Comparison of ENCODE assay signal across 14 mouse cellular contexts in the genomic region with DNA sequence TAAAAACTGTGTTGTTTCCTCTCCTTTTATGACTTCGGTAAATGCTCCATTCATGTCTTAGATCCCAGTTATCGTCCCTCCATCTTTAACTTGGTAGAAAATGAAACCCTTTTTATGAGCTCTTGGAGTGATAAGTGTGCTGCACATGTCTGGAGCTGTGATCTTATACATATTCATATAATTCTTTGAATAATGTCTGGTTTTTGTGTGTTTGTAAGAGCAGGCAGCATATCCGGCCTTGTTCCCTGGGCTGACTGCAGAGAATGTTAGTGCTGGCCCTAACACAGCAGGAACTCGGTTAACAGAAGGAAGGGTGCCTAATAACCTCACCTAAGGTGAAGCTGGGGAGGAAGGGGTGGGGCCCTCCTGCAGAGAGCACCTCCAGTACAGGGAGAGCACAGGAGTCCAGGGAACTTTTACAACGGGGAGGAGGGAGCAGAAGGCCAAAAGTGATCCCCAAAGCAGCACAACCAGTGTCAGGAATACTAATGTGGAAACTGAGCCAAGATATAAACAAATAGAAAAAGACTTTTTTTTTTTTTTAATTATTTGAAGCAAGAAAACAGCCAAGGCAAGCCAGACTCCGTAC. TPM values are rescaled to one million over a fixed set of nuclear protein-coding genes. Genes with fewer than 3 reads are reported as not detected.
DNase-seq lines count a peak whose midpoint lies in the region; ATAC-seq and TF ChIP-seq lines count a peak whose summit lies in the region.
"Had no signal": no experiment of that assay in that cellular context is flagged by ENCODE, and none has a peak within 500 bp of the region (broad histone marks: within the 10 kb centered on the region; RNA-seq: fewer than 3 reads in every experiment).

No protein-coding gene starts in this region.

- DNase-seq in layer of hippocampus, adult 2 months (ENCODE audit: low spot score in 2 of 2), result no peak
- no peak for DNase-seq in layer of hippocampus, adult 9-11 months
- DNase-seq in brain, embryonic 14.5 days (ENCODE audit: low read depth), result peak; percentile 67
- no peak for DNase-seq in ovary, postnatal 36 days (ENCODE audit: low spot score)
- no peak for DNase-seq in urinary bladder, postnatal 14 days (ENCODE audit: low spot score)
- DNase-seq: cerebellum, postnatal 36 days; gastrocnemius, postnatal 14 days; thymus, postnatal 36 days had no signal

- H3K4me2 ChIP-seq in forebrain, embryonic 15.5 days (replicated peaks), result peak overlapping the region; percentile 28
- no peak overlapping the region; the same call in 1 of the 2 replicates for H3K4me2 ChIP-seq in forebrain, embryonic 12.5 days
- H3K4me2 ChIP-seq in kidney, embryonic 15.5 days, result peak overlapping the region; percentile 24; the same call in 1 of the 2 replicates
- H3K4me2 ChIP-seq: liver, embryonic 15.5 days; midbrain, embryonic 12.5 days; neural tube, embryonic 13.5 days had no signal

- no peak overlapping the region for H3K9ac ChIP-seq in forebrain, embryonic 15.5 days (replicated peaks)
- H3K9ac ChIP-seq in forebrain, embryonic 12.5 days, result no peak overlapping the region
- no peak overlapping the region for H3K9ac ChIP-seq in kidney, embryonic 15.5 days
- H3K9ac ChIP-seq: liver, embryonic 15.5 days; midbrain, embryonic 12.5 days; neural tube, embryonic 13.5 days had no signal

- TF ChIP-seq CTCF in layer of hippocampus, adult 2 months (conservative IDR thresholded peaks at IDR 0.05), result no peak
- TF ChIP-seq CTCF in brain, embryonic 14.5 days (IDR thresholded peaks at IDR 0.05; ENCODE audit: borderline replicate concordance, extremely low read depth, insufficient read depth, insufficient read length), result no peak

- no peaks in the 10 kb centered on the region for H3K27me3 ChIP-seq in forebrain, embryonic 15.5 days
- no peaks in the 10 kb centered on the region for H3K27me3 ChIP-seq in forebrain, embryonic 12.5 days
- H3K27me3 ChIP-seq in kidney, embryonic 15.5 days, result no peaks in the 10 kb centered on the region
- H3K27me3 ChIP-seq: liver, embryonic 15.5 days; midbrain, embryonic 12.5 days; neural tube, embryonic 13.5 days had no signal

- no peak for TF ChIP-seq POLR2A in brain, embryonic 14.5 days (IDR thresholded peaks at IDR 0.05; ENCODE audit: borderline replicate concordance, extremely low read depth, insufficient read depth, insufficient read length, poor library complexity, severe bottlenecking)

- H3K27ac ChIP-seq in forebrain, embryonic 15.5 days (replicated peaks), result peak overlapping the region; percentile 92
- no peak overlapping the region; the same call in 1 of the 2 replicates for H3K27ac ChIP-seq in forebrain, embryonic 12.5 days
- peak overlapping the region; percentile 76 for H3K27ac ChIP-seq in layer of hippocampus, adult 2 months
- peak overlapping the region; percentile 5; the same call in 1 of the 2 replicates for H3K27ac ChIP-seq in kidney, embryonic 15.5 days
- H3K27ac ChIP-seq: liver, embryonic 15.5 days; midbrain, embryonic 12.5 days; neural tube, embryonic 13.5 days had no signal

- no peaks in the 10 kb centered on the region for H3K9me3 ChIP-seq in forebrain, embryonic 15.5 days
- H3K9me3 ChIP-seq in forebrain, embryonic 12.5 days, result no peaks in the 10 kb centered on the region
- H3K9me3 ChIP-seq in kidney, embryonic 15.5 days (replicated peaks), result no peaks in the 10 kb centered on the region
- H3K9me3 ChIP-seq: liver, embryonic 15.5 days; midbrain, embryonic 12.5 days; neural tube, embryonic 13.5 days had no signal

- ATAC-seq in forebrain, embryonic 15.5 days (replicated peaks), result peak; percentile 77
- no peak for ATAC-seq in forebrain, embryonic 12.5 days (ENCODE audit: low FRiP score)
- no peak for ATAC-seq in kidney, embryonic 15.5 days (replicated peaks; ENCODE audit: low FRiP score)

- H3K4me3 ChIP-seq in forebrain, embryonic 15.5 days, result no peak overlapping the region
- no peak overlapping the region for H3K4me3 ChIP-seq in forebrain, embryonic 12.5 days (replicated peaks)
- no peak overlapping the region for H3K4me3 ChIP-seq in layer of hippocampus, adult 2 months
- no peak overlapping the region for H3K4me3 ChIP-seq in kidney, embryonic 15.5 days (replicated peaks)
- H3K4me3 ChIP-seq: liver, embryonic 15.5 days; midbrain, embryonic 12.5 days; neural tube, embryonic 13.5 days had no signal

- peaks cover 25% of the 10 kb centered on the region for H3K4me1 ChIP-seq in forebrain, embryonic 15.5 days
- H3K4me1 ChIP-seq in forebrain, embryonic 12.5 days, result peaks cover 17% of the 10 kb centered on the region
- H3K4me1 ChIP-seq in kidney, embryonic 15.5 days, result peaks cover 12% of the 10 kb centered on the region

- H3K36me3 ChIP-seq in forebrain, embryonic 15.5 days, result no peaks in the 10 kb centered on the region
- H3K36me3 ChIP-seq in forebrain, embryonic 12.5 days (replicated peaks), result no peaks in the 10 kb centered on the region
- no peaks in the 10 kb centered on the region for H3K36me3 ChIP-seq in kidney, embryonic 15.5 days
- H3K36me3 ChIP-seq: liver, embryonic 15.5 days; midbrain, embryonic 12.5 days; neural tube, embryonic 13.5 days had no signal

- 10% methylated on average over 6 of the region's 6 CpGs for WGBS in forebrain, embryonic 15.5 days
- WGBS in forebrain, embryonic 12.5 days, result 38% methylated on average over 6 of the region's 6 CpGs
- WGBS in kidney, embryonic 15.5 days, result 40% methylated on average over 6 of the region's 6 CpGs

RNA-seq across cellular contexts. Expression of a gene that starts 47.2 kb away (rescaled TPM):
- 6.5 and 7.9 TPM in 2 replicates for polyA plus RNA-seq in forebrain, embryonic 15.5 days (2015; fragmentation: Nextera tagmentation; extraction: Ambion mirVana)
- polyA plus RNA-seq in forebrain, embryonic 12.5 days (2016; fragmentation: Nextera tagmentation; extraction: Ambion mirVana), result 6.1 and 8.3 TPM in 2 replicates
- 10 to 100 TPM; 20.4 to 20.5 TPM for total RNA-seq in layer of hippocampus, adult 2 months (2021)
- 6.4 and 8.5 TPM in 2 replicates for polyA plus RNA-seq in brain, embryonic 14.5 days (2012; rRNA removed)
- 9.3 and 10.3 TPM in 2 replicates for polyA plus RNA-seq in kidney, embryonic 15.5 days (2015; fragmentation: Nextera tagmentation; extraction: Ambion mirVana)
